Mouse (Mus musculus) intestine, postnatal 0 days (tissue): Measurements from ENCODE around the gene Prkacb. TPM values are rescaled to one million over a fixed set of nuclear protein-coding genes. Genes with fewer than 3 reads are reported as not detected.

ENCODE experiments used
- ATAC-seq: fragments of 200-750 bp; cut with Nextera tagmentation; 2 replicates; pipeline ENCODE4 v1.8.0; 2017; ENCODE audit warnings: mild to moderate bottlenecking, moderate TSS enrichment, moderate library complexity
- H3K27ac ChIP-seq: fragments of 300-500 bp; sonication (generic); 2 replicates; pipeline ENCODE4 v1.5.1; 2014; ENCODE audit warnings: mild to moderate bottlenecking, low read depth, low read length, moderate library complexity
- H3K27me3 ChIP-seq: fragments of 300-500 bp; sonication (generic); replicated peaks from 2 replicates; pipeline ENCODE4 v1.6.1; 2014; ENCODE audit warnings: low read length, mixed read lengths; ENCODE audit not compliant: control insufficient read depth, insufficient read depth
- H3K36me3 ChIP-seq: fragments of 300-500 bp; sonication (generic); 2 replicates; pipeline ENCODE4 v1.6.1; 2014; ENCODE audit warnings: mild to moderate bottlenecking, moderate library complexity; ENCODE audit not compliant: control insufficient read depth, insufficient read depth
- H3K4me1 ChIP-seq: fragments of 300-500 bp; sonication (generic); replicated peaks from 2 replicates; pipeline ENCODE4 v1.6.1; 2014; ENCODE audit warnings: antibody characterized with exemption, low read length, mixed read lengths; ENCODE audit not compliant: control insufficient read depth, insufficient read depth
- H3K4me2 ChIP-seq: fragments of 300-500 bp; sonication (generic); replicated peaks from 2 replicates; pipeline ENCODE4 v1.6.1; 2014; ENCODE audit warnings: low read depth, mild to moderate bottlenecking, moderate library complexity
- H3K4me3 ChIP-seq: fragments of 300-500 bp; sonication (generic); 2 replicates; pipeline ENCODE4 v1.5.1; 2014; ENCODE audit warnings: low read depth, low read length
- H3K9ac ChIP-seq: fragments of 300-500 bp; sonication (generic); 2 replicates; pipeline ENCODE4 v1.6.1; 2014; ENCODE audit warnings: mild to moderate bottlenecking, low read depth, low read length
- H3K9me3 ChIP-seq: fragments of 300-500 bp; sonication (generic); 2 replicates; pipeline ENCODE4 v1.6.1; 2016; ENCODE audit warnings: mixed run types; ENCODE audit not compliant: control insufficient read depth
- CTCF ChIP-seq: sonication (generic); IDR thresholded peaks from 2 replicates; pipeline ENCODE4 v1.5.1; 2016; ENCODE audit warnings: low read depth, mild to moderate bottlenecking, control low read depth, antibody characterized with exemption, moderate library complexity
- WGBS: fragments of 180-500 bp; shearing (Covaris S2); extraction: QIAGEN DNeasy Blood & Tissue Kit; methylation state at CpG from one replicate; pipeline ENCODE4 v1.1.7; 2014; 5-methylcytosine and 5-hydroxymethylcytosine counted together
- polyA plus RNA-seq: library from polyadenylated mRNA; unstranded; fragments of >200 nt; fragmentation: Nextera tagmentation; extraction: Ambion mirVana; gene quantifications from 2 replicates; pipeline ENCODE4 v1.2.1, GENCODE M21; 2015

Gene Prkacb
- polyA plus RNA-seq, 1 experiment from 2014 or later, result 25.3 TPM

GRCm38 (mm10) chr3:146769940-146770659 is 42.7 kb downstream of the Prkacb start:
- Histone ChIP-seq H3K4me3 (no peak overlapping the region), H3K9ac (no peak overlapping the region), H3K9me3 (no peaks in the 10 kb centered on the region), H3K27ac (no peak overlapping the region), H3K27me3 (no peaks in the 10 kb centered on the region), H3K36me3 (no peaks in the 10 kb centered on the region), H3K4me1 (no peaks in the 10 kb centered on the region), H3K4me2 (peak overlapping the region; percentile 33)
- TF ChIP-seq CTCF, result no peak
- ATAC-seq, result no peak
- WGBS, result 32% methylated on average over 17 of the region's 17 CpGs

DNA sequence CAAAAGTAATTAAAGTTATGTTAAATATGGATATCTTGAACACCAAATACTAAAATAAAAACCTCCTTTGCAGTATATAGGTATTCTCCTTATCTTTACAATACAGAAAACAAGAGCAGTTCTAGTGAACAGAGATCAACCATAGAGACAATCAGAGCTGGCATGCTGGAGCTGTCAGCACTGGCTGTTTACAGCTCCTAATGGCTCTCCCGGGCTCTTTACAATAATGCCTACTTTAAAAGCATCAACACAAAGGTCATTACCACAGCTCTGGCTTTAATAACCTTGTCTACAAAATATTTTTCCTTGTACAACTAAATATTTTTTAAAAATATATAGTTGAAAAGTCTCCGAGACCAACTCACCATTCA is 43.2 kb downstream of the Prkacb start:
- no peaks in the 10 kb centered on the region for H3K27me3 ChIP-seq
- no peak overlapping the region for H3K4me3 ChIP-seq
- no peaks in the 10 kb centered on the region for H3K36me3 ChIP-seq
- H3K4me1 ChIP-seq, result no peaks in the 10 kb centered on the region
- 45% methylated on average over 2 of the region's 2 CpGs for WGBS
- TF ChIP-seq CTCF, result no peak
- no peaks in the 10 kb centered on the region for H3K9me3 ChIP-seq
- no peak overlapping the region for H3K9ac ChIP-seq
- H3K27ac ChIP-seq, result no peak overlapping the region
- no peak for ATAC-seq
- H3K4me2 ChIP-seq, result peak overlapping the region; percentile 33; the same call in 1 of the 2 replicates

GRCm38 (mm10) chr3:146768921-146769320 is 43.9 kb downstream of the Prkacb start:
- H3K36me3 ChIP-seq, result no peaks in the 10 kb centered on the region
- no peak for ATAC-seq
- WGBS, result 78% methylated on average over 3 of the region's 3 CpGs
- no peaks in the 10 kb centered on the region for H3K27me3 ChIP-seq
- H3K9ac ChIP-seq, result no peak overlapping the region
- H3K9me3 ChIP-seq, result no peaks in the 10 kb centered on the region
- H3K4me2 ChIP-seq, result no peak overlapping the region
- H3K4me3 ChIP-seq, result no peak overlapping the region
- H3K27ac ChIP-seq, result no peak overlapping the region
- no peaks in the 10 kb centered on the region for H3K4me1 ChIP-seq
- no peak for TF ChIP-seq CTCF

DNA sequence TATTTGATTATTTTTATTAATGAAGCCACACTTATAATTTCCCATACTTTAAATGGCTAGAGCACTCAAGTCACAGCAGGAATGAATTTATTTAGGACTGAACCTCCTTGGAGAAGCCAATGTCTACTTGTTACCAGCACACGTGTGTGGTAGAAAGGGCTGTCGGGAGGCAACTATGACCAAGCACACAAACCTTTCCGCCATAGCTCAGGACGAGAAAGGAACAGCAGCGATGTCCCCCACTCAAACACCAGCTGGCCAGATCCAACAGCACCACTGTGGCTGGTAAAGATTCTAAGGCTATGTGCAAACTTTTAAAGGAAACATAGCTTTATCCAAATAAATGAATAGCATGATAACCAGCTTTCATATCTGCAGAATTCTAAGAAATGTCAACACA is 44.4 kb downstream of the Prkacb start:
- Histone ChIP-seq H3K9ac (no peak overlapping the region), H3K4me3 (no peak overlapping the region), H3K36me3 (no peaks in the 10 kb centered on the region), H3K4me2 (no peak overlapping the region), H3K4me1 (no peaks in the 10 kb centered on the region), H3K27me3 (no peaks in the 10 kb centered on the region), H3K27ac (no peak overlapping the region), H3K9me3 (no peaks in the 10 kb centered on the region)
- ATAC-seq, result no peak
- no peak for TF ChIP-seq CTCF
- 89% methylated on average over 5 of the region's 5 CpGs for WGBS

DNA sequence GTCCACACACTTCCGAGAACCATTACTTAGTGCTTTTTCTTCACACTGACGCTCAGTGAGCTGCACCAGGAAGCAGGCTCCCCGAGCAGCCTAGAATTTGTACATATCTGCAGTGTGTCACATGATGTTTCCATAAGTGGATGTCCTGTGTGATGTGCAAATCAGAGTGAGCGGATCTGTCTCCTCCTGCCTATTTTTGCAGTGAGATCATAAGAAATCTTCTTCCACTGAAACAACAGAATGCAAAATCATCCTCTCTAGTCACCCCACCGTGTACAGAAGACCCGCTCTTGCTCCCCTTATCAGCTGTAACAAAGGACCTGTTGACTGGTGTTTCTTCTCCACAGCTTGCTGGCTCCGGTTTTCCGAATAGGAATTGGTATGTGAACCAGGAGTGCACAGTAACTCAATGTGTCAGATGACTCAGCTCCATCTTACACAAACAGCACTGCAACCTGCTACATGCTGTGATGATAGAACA is 46.0 kb downstream of the Prkacb start:
- no peak overlapping the region for H3K27ac ChIP-seq
- peak; percentile 31; the same call in 1 of the 2 replicates for ATAC-seq
- H3K4me2 ChIP-seq, result no peak overlapping the region
- no peaks in the 10 kb centered on the region for H3K4me1 ChIP-seq
- no peaks in the 10 kb centered on the region for H3K9me3 ChIP-seq
- no peak overlapping the region for H3K9ac ChIP-seq
- H3K27me3 ChIP-seq, result no peaks in the 10 kb centered on the region
- 55% methylated on average over 8 of the region's 8 CpGs for WGBS
- no peaks in the 10 kb centered on the region for H3K36me3 ChIP-seq
- no peak for TF ChIP-seq CTCF
- H3K4me3 ChIP-seq, result no peak overlapping the region

DNA sequence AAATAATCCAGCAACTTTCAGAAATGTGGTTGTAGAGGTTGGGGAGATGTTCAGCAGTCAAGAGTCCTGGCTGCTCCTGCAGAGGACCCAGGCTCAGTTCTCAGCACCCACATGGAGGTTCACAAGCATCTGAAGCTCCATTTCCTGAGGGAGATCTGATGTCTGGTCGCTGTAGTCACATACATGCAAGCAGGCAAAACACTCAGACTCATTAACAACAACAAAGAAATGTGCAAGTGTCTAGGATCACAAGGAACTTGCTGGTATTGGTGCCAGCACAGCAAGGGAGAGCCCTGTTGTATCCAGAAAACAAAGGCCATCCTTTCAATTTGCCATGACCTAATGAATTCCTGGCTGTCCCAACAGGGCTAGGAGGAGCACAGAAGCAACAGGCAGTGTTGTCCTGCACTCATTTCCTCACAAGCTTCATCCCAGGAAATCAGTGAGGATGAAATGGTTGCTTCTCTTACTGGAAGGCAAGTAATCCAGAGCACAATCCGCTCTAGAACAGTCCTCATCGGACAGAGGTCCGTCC is 46.7 kb downstream of the Prkacb start:
- H3K9ac ChIP-seq, result no peak overlapping the region
- H3K27me3 ChIP-seq, result no peaks in the 10 kb centered on the region
- ATAC-seq, result no peak
- no peak overlapping the region for H3K4me2 ChIP-seq
- H3K36me3 ChIP-seq, result no peaks in the 10 kb centered on the region
- WGBS, result 96% methylated on average over 4 of the region's 4 CpGs
- H3K4me1 ChIP-seq, result no peaks in the 10 kb centered on the region
- no peak for TF ChIP-seq CTCF
- no peaks in the 10 kb centered on the region for H3K9me3 ChIP-seq
- no peak overlapping the region for H3K4me3 ChIP-seq
- no peak overlapping the region; the same call in 1 of the 2 replicates for H3K27ac ChIP-seq
